Mouse (Mus musculus): ENCODE measurements around the gene Ltc4s.

DNA sequence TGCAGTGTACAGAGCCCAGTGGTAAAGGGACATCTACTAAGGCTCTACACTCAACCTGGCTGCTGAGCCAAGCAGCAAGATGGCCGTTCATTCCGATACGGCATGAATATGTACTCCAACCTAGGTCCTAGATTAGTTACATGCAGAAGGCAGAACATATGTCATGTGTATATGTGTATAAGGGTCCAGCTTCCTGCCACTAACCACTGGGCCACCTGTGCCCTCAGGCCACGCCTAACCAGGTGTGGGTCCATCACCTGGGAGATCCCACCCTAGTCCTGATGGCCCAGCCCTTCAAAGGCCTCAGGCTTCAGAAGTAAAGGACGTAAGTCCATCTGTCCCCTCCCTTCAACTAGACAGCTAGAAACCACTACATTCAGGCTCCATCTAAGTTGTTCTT, 30.4 kb downstream of the Ltc4s start:
- TF ChIP-seq CTCF (IDR thresholded peaks at IDR 0.05; ENCODE audit: control insufficient read depth, insufficient read depth, insufficient read length) (no peak), USF1 (IDR thresholded peaks at IDR 0.05; ENCODE audit: low read depth) (no peak)

Data from C2C12 (cell line).